Mouse (Mus musculus): ENCODE results near the gene Dnaic1. TPM values are rescaled to one million over a fixed set of nuclear protein-coding genes. Genes with fewer than 3 reads are reported as not detected.
"Not testable (repeated sequence)": the region's sequence is repeated elsewhere in the genome, so short reads cannot be mapped to it uniquely, and the experiment has no call there.

Gene Dnaic1
- total RNA-seq, 2 experiments from 2014 or later = 0.43 to 0.64 TPM

DNA sequence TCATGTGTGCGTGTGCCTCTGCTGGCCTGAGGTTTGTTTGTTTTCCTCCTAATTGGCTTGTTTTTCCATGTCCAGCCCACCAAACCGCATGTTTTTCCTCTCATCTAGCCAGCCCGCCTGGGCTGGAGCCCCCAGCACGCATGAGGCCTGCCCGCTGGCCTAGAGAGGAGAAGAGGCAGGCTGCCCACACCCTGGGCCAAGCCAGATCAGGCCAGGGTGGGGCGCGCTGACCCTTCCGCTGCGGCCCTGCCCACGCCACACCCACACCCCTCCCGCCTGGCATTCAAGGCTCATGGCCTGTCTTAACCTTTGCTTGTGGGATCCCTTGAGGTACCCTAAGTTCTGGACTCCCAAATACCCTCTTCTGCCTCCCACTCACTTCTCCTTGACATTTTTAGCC lies 97.1 kb downstream of the Dnaic1 start:
- peak; percentile 76 for DNase-seq

DNA sequence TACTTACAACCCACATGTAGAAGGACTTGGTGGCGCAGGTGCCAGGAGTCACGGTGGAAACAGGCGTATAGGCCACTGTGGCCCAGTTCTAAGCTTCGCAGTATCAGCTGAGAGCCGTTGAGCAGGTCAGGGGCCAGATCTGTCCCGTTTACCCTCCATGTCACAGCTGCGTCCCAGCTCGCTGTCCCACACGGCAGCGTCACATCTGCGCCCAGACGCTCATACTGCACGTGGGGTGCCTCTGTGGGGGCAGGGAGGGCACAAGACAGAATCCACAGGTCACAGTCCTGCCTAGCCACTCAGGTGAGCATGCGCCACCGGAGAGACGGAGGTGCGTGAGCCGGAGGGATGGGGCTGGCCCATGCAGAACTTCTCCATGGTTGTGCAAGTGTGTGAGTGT lies 101.3 kb downstream of the Dnaic1 start:
- no peak for DNase-seq

DNA sequence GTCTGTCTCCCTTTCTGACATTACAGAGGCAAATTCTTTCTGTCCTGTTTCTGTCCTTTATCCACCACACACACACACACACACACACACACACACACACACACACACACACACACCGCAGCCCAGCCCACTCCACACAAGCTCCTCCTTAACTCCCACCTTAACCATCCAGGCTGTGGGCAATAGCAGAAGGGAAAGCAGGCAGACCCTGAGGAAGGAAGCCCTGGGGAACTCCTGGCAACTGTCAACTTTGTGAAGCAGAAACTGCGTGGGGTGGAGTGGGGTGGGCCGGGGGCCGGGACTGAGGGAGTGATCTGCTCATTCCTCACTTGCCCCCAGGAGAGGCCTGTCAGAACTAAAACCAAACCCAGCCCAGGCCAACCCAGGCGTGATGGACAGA lies 101.9 kb downstream of the Dnaic1 start:
- no peak for DNase-seq

DNA sequence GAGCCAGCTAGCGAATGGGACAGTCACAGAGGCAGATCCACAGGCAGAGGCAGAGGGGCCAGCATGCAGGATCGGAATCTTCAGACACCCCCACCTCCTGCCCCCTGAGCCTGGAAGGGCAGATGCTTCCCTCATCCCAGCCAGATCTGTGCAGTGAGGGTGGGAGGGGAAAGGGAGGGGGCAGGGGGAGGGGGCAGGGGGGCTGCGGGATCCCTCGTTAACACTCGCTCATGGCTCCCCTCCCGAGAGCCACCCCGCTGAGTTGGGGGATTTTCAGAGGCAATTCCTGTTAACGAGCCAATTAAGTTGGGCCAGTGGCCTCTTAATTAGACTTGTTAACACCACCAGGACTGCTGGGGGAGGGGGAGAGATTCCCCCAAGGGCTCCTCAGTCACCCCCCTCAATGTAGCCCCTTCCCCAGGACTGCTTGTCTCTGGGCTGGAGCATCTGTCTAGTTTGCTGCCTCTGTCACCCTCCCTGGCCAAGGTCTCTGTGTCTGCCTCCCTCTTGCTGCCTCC lies 102.4 kb downstream of the Dnaic1 start:
- no peak for DNase-seq

DNA sequence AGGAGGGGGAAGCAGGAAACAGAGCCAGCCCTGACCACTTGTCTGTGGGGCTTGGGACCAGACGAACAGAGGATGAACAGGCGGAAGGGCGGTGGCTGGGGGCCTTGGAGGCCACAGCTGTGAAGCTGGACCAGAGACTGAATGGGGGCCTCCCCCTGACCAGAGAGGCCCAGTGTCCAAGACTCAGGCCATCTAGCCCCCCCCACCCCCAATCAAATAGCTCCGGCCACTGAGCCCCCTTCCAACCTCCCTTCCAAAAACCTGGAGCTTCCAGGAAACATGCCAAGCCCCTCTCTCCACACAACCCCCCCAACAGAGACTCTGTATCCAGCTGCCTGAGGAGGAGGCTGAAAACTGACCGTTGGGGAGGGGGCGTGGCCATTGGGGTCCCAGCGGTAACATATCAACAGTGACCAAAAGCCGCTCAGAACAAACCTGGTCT lies 103.0 kb downstream of the Dnaic1 start:
- no peak for DNase-seq

DNA sequence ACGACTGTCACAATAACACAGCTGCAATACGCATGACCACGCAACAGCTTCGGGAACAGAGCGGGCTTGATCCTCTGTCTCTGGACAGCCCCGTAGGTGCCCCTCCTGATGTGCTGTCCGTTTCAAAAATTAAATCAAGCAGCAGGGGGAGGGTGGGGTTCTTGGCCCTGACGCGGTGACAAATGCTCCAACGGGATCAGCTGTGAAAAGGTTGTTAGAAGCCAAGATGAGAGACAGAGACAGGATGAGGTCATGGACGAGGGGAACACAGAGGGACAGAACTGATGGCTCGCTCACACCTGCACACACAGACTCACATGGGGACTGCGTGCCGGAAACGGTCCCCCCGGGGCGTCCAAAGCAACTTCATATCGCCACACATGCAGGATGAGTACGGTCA lies 103.6 kb downstream of the Dnaic1 start:
- DNase-seq = no peak

DNA sequence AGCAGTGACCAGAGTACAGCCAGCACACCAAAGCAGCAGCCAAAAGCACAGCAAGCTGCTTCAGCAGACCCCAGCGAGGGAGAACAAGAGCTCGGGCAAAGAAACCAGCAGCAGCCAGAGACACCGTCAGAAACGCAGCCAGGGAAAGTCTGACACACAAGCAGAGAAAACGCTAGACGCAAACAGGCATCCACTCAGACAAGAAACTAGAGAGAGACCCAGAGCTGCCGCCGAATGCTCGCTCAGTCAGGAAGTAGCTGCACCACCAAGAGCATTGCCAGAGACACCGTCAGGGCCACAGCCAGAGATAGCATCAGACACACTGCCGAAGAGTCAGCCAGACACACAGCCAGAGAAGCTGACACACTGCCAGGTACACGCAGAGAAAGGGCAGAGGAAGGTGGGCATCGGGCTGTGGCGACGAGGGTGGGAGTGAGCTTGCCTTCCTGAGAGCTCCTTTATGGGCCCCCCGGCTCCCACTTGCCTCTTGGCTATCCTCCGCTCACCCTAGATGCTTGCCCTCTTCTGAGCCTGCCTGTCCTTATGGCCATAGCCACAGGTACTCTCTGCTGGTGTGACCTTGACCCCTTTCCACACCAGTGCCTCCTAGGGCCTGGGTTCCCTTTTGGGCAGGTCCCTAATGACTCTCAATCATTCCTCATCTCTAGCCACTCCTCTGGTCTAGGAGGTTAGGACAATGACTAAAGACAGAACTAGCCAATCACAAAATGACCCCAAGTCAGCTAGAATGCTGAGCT lies 106.9 kb downstream of the Dnaic1 start:
- DNase-seq = no peak

DNA sequence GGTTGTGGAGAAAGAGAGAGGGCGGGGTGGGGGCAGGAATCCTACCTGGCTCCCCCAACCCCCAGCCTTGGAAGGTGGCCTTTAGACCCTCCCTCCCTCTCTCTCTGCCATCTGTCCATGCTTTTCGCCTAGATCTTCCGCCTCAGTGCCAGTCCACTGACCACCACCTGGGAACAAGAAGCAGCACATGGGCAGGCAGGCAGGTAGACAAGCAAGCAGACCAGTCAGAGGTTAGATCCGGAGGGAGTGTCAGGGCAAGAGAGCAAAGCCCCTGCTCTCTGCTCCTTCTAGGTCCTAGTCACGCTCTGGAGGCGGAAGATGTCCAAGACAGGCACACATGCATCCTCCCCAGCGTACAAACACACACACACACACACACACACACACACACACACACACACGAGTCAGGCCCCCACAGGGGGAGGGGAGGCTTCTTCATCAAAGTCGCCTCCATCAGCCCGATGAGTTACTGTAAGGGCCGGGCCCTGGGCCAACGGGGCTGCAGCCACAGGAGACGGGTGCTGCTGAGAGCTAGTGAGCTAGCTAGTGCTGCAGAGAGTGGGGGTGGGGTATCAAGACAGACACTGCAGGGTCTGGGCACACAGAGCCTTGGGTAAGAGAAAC lies 107.5 kb downstream of the Dnaic1 start:
- DNase-seq = no peak

DNA sequence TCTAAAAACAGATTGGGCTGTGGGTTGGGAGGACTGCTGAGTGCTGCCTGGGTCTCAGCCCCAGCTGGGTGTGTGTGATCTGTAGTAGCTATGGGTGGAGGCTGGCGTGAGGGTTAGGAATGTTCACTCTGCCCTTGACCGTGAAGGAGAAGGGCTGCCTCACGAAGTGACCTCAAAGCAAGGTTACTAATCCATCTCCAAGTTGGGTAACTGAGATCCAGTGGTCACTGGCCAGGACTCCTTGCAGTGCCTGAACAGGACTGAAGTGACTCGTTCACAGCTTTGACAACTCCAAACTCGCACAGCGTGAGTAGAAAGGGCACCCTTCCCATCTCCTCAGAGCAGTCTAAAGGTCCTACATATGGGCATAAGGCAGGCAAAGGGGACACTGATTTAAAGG lies 109.3 kb downstream of the Dnaic1 start:
- DNase-seq = no peak

DNA sequence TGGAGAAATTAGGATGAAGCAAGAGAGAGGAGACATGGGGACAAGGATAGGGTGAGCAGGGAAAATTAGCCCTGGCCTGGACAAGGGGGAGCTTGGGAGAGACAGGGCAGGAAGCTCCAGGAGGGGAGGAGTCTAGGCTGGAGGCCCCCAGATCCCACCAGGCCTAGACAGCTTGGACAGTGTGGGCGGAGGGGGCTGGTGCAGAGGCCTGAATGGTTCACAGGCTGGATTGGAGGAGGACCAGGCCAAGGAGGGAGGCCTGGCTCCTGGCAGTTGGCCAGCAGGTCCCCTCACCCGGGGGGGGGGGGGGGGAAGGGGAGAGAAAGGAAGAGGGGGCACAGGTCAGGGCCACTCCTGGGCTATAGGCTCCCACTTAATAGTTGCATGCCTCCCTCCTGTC lies 109.7 kb downstream of the Dnaic1 start:
- no peak for DNase-seq

DNA sequence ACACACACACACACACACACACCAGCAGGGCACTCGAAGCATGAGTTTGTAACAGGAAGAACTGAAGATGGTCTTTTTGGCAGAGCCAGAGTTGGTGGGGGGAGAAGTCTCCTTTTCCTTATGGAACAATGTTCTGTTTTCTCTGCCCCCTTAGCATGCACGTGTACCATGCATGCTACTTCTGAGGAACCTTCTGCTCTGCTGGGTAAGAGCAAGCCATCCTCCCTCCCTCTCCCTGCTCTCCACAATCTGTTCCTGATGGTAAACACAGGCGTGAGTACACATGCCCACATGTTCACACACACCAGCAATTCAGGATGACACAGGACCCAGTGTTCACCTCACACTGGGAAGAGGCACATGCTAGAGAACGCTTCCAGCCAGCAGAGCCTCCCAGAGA lies 111.6 kb downstream of the Dnaic1 start:
- DNase-seq = no peak

DNA sequence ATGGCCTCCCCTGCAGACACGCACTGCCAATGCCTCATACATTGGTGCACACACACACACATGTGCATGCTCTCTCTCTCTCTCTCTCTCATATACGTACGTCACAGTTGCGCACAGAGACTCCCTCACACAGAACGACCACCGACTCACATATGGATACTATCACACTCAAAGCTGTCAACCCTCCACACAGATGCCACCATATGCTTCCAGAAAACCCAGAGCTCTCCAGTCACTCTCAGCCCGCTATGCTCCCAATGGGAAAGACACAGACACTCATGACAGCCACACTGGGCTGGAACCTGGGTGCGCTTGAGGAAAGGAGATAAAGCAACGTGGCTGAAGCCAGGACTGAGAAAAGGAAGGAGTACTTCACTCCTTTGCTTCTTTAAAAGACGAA lies 112.4 kb downstream of the Dnaic1 start:
- DNase-seq = no peak

DNA sequence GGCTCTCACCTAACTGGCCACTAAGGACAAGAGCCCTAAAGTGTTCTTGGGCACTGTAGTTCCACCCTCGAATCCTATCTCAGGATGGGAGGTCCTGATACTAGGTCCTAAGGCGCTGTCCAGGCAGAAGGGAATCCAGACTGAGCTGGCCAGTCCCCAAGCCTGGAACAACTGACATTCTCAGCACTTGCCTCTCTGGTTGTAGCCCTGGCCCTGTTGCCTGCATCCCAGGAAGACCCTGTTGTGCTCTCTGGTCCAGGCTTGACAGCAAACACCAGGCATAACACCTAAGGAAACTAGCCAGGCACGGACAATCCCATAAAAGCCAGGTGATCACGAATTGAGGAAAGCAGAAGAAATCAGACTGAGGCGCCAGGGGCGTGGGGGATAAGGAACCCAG lies 113.2 kb downstream of the Dnaic1 start:
- no peak for DNase-seq

DNA sequence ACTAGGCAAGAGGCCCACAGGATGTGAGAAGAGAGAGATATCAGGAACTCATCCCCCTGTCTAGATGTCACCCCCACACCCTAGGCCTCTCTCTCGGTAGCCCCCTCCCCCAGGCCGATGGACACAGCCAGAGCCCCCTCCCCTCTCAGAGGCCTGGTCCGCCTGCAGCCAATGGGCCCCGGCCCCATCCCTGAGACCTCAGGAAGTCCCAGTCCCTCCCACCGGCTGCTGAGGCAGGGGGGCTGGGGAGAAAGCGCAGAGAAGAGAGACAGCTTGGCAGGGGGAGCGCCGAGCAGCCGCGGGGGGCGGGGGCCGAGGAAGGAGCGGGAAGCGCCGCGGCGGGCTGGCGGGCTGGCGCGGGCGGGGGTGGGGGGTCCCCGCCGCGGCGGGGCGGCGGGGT lies 113.7 kb downstream of the Dnaic1 start:
- not testable (repeated sequence) for DNase-seq

DNA sequence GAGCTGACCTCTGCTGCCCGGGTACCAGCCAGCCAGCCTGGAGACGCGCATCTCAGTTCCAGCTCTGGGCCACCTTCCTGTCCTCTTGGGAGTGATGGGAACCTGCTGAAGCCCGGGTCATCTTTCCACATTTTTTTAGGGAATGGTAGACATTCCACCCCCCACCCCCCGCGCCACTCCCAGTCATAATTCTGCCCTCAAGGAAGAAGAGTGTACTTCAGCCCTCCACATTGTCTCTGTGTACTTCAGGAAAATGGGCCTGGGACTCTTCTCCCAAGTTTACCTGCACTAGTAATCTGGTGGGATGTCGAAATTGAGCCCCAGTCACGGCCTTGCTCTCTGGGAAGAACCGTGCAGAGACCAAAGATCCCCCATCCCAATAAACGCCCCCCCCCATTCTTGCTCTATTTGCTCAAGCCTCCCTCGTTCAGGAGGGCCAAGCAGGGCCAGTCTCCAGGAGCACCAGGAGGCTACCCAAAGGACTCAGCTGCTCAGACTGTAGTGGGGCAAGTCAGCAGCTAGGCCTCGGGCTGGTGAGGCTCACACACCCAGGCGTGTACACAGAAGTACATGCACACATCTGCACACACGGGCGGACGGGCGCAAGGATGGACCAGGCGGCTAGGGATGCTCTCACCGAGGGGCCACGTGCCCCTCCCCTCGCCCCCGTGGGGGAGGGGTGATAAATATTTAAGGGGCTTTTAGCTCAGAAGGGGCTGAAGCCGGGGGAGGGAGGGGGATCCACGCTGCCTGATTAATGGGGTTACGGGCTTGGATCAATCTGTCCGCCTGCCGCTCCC lies 114.8 kb downstream of the Dnaic1 start:
- DNase-seq = not testable (repeated sequence)

DNA sequence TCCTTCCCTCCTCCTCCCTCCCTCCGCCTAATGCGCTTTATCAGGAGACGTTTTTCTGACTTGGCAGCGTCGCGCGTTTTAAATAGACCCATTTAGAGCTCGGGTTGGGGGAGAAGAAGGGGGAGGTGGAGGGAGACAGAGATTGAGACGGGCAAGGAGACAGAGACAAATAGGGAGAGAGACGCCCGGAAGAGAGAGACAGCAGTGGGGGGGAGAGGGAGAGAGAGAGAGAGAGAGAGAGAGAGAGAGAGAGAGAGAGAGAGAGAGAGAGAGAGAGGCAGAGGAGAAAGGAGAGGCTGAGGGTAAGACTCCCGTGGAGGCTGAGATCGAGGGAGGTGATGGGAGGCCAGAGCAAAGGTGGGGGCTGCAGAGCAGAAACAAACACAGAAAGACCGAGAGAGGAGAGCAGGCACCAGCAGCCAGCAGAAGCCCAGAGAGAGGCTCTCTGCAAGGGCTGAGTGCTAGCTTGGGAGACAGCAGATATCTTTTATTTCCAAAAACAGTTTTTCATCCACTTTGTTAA lies 115.4 kb downstream of the Dnaic1 start:
- not testable (repeated sequence) for DNase-seq

DNA sequence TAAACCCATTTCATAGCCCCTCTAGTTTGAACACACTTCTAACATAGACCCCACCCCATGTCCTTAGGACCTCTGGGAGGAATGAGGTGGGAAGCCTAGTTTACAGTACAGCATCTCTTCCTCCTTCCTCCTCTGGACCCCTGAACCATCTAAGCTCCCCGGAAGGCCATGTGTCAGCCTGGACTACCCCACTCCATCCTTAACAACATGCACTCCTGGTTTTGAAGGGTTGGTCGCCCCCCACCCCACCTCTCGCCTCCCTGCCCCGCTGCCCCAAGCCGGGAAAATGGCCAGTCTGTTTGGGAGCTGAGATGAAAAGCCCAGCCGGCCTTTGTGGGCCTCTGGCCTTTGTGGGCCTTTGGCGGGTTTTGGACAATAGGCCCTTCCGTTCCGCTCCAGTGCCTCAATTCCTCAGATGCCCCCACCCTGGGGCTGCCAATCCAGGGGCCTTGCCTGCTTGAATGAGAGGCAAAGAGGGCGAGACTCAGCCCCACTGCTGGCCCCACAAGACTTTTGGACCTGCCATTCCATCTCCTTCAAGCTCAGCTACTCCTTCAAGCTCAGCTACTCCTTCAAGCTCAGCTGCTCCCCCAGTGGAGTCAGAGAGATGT lies 116.4 kb downstream of the Dnaic1 start:
- DNase-seq = not testable (repeated sequence)

Other genes with a start within 250 kb of the Dnaic1 start
- 10 to 100 TPM; 30.2 to 33.2 TPM for gene Ubap1, start 220.8 kb upstream of the Dnaic1 start, total RNA-seq (2021)
- under 1 TPM; 0.10 to 0.21 TPM for gene Kif24, start 104.9 kb upstream of the Dnaic1 start, total RNA-seq (2021)
- gene Nudt2, start 104.6 kb upstream of the Dnaic1 start, total RNA-seq (2021) = 10 to 100 TPM; 17.3 to 20.5 TPM
- 10 to 100 TPM; 59.5 to 75.2 TPM for gene AI464131, start 66.7 kb upstream of the Dnaic1 start, total RNA-seq (2021)
- gene 1110017D15Rik, start 52.4 kb upstream of the Dnaic1 start, total RNA-seq (2021) = not detected
- 10 to 100 TPM; 17.1 to 17.4 TPM for gene Fam219a, start 237 bp upstream of the Dnaic1 start, total RNA-seq (2021)
- gene Enho, start 70.5 kb downstream of the Dnaic1 start, total RNA-seq (2021) = 10 to 100 TPM; 12.7 to 15.7 TPM
- 10 to 100 TPM; 33.5 to 34.7 TPM for gene Cntfr, start 127.3 kb downstream of the Dnaic1 start, total RNA-seq (2021)
- gene Il11ra1, start 130.2 kb downstream of the Dnaic1 start, total RNA-seq (2021) = 10 to 100 TPM; 37.2 to 42.1 TPM
- 10 to 100 TPM; 43.2 to 46.9 TPM for gene Rpp25l, start 143.8 kb downstream of the Dnaic1 start, total RNA-seq (2021)
- gene Dctn3, start 153.4 kb downstream of the Dnaic1 start, total RNA-seq (2021) = 10 to 100 TPM; 38.5 to 40.6 TPM
- not detected for gene Arid3c, start 161.4 kb downstream of the Dnaic1 start, total RNA-seq (2021)
- 10 to 100 TPM; 33.6 to 36.1 TPM for gene Galt, start 185.5 kb downstream of the Dnaic1 start, total RNA-seq (2021)
- 10 to 100 TPM in 1 of 2 experiments, 1 to 10 TPM in 1; 8.4 to 11.9 TPM for gene Sigmar1, start 186.4 kb downstream of the Dnaic1 start, total RNA-seq (2021)
- gene Ccl27a, start 204.5 kb downstream of the Dnaic1 start, total RNA-seq (2021) = 10 to 100 TPM; 19.6 to 24.2 TPM